Mouse (Mus musculus) neural tube, embryonic 10.5 days (tissue): Measurements from ENCODE around the gene Qars.

Source experiments
- DNase-seq: peaks from one replicate; pipeline ENCODE4 v3.0.0-alpha.2; 2017; ENCODE audit warnings: low spot score; ENCODE audit errors: extremely low spot score

Gene Qars

GRCm38 (mm10) chr9:108525400-108525799, 17.9 kb downstream of the Qars start:
- no peak for DNase-seq

- no peak for DNase-seq
These were observed 23.4 kb downstream of the Qars start for GRCm38 (mm10) chr9:108530954-108531353.

GRCm38 (mm10) chr9:108531496-108531895, 24.0 kb downstream of the Qars start:
- DNase-seq = no peak

GRCm38 (mm10) chr9:108540846-108541245, 33.3 kb downstream of the Qars start:
- no peak for DNase-seq

- DNase-seq = no peak
These were observed 38.5 kb downstream of the Qars start for GRCm38 (mm10) chr9:108545986-108546385.

GRCm38 (mm10) chr9:108546875-108547274, 39.4 kb downstream of the Qars start:
- no peak for DNase-seq

GRCm38 (mm10) chr9:108559169-108559568, 51.7 kb downstream of the Qars start:
- DNase-seq = no peak

- DNase-seq = peak; percentile 95
These were observed 52.8 kb downstream of the Qars start, which contains the start of gene Impdh2 for GRCm38 (mm10) chr9:108560227-108560841. TSS of gene Impdh2 (plus strand) at chr9:108560286.

- DNase-seq = no peak
These were observed 56.2 kb downstream of the Qars start for GRCm38 (mm10) chr9:108563671-108564070.

- DNase-seq = no peak
These were observed 56.6 kb downstream of the Qars start for GRCm38 (mm10) chr9:108564131-108564530.
